Mouse (Mus musculus) myocyte (in vitro differentiated cells): Measurements from ENCODE around the gene Strada.

Source experiments
- POLR2A ChIP-seq: IDR thresholded peaks from one replicate; pipeline ENCODE4 v1.6.1; 2011; ENCODE audit warnings: low read depth, mild to moderate bottlenecking, control low read depth, moderate library complexity; ENCODE audit not compliant: insufficient read length
- REST ChIP-seq: IDR thresholded peaks from one replicate; pipeline ENCODE4 v1.6.1; 2011; ENCODE audit warnings: mild to moderate bottlenecking, control low read depth, moderate library complexity; ENCODE audit not compliant: insufficient read depth, insufficient read length

- TF ChIP-seq POLR2A (no peak), REST (no peak)
Observed at GRCm38 (mm10) chr11:106194155-106194541, 7.8 kb downstream of the Strada start.
